Comparison of ENCODE assay signal across 17 mouse cellular contexts in genomic region chr5:111254362-111254761, GRCm38 (mm10).
DNase-seq lines count a peak whose midpoint lies in the region; ATAC-seq and TF ChIP-seq lines count a peak whose summit lies in the region.
"Had no signal": no experiment of that assay in that cellular context is flagged by ENCODE, and none has a peak within 500 bp of the region (broad histone marks: within the 10 kb centered on the region; RNA-seq: fewer than 3 reads in every experiment).

No protein-coding gene starts in this region.

- H3K27me3 ChIP-seq in intestine, embryonic 16.5 days (replicated peaks; ENCODE audit: control insufficient read depth, insufficient read depth, low read length): no peaks in the 10 kb centered on the region
- H3K27me3 ChIP-seq in intestine, postnatal 0 days (replicated peaks; ENCODE audit: control insufficient read depth, insufficient read depth, low read length): no peaks in the 10 kb centered on the region
- H3K27me3 ChIP-seq in embryonic facial prominence, embryonic 13.5 days: no peaks in the 10 kb centered on the region
- no peaks in the 10 kb centered on the region for H3K27me3 ChIP-seq in hindbrain, embryonic 12.5 days
- H3K27me3 ChIP-seq in midbrain, embryonic 15.5 days (replicated peaks): no peaks in the 10 kb centered on the region
- H3K27me3 ChIP-seq: CH12.LX; embryonic facial prominence, embryonic 12.5 days; liver, embryonic 13.5 days had no signal

- 0 out of 2 replicates have a peak, but pooled peaks have one; percentile 25 for ATAC-seq in intestine, embryonic 16.5 days
- ATAC-seq in intestine, postnatal 0 days: no peak
- ATAC-seq in embryonic facial prominence, embryonic 13.5 days (ENCODE audit: insufficient number of reproducible peaks, insufficient read depth, low FRiP score, low TSS enrichment, low read depth): no peak
- ATAC-seq in hindbrain, embryonic 12.5 days (ENCODE audit: low FRiP score): no peak
- ATAC-seq in midbrain, embryonic 15.5 days (replicated peaks): no peak

- WGBS in intestine, embryonic 16.5 days: 87% methylated on average over 9 of the region's 9 CpGs
- 80% methylated on average over 9 of the region's 9 CpGs for WGBS in intestine, postnatal 0 days
- WGBS in embryonic facial prominence, embryonic 13.5 days: 77% methylated on average over 9 of the region's 9 CpGs
- 73% methylated on average over 9 of the region's 9 CpGs for WGBS in hindbrain, embryonic 12.5 days
- 59% methylated on average over 9 of the region's 9 CpGs for WGBS in midbrain, embryonic 15.5 days

- no peak overlapping the region for H3K9ac ChIP-seq in intestine, embryonic 16.5 days (ENCODE audit: low read depth, low read length)
- no peak overlapping the region for H3K9ac ChIP-seq in intestine, postnatal 0 days (ENCODE audit: low read depth, low read length)
- no peak overlapping the region for H3K9ac ChIP-seq in embryonic facial prominence, embryonic 13.5 days
- no peak overlapping the region for H3K9ac ChIP-seq in hindbrain, embryonic 12.5 days
- H3K9ac ChIP-seq in midbrain, embryonic 15.5 days: no peak overlapping the region
- H3K9ac ChIP-seq: embryonic facial prominence, embryonic 12.5 days; liver, embryonic 13.5 days had no signal

- peaks cover 4% of the 10 kb centered on the region; the same call in 1 of the 2 replicates for H3K4me1 ChIP-seq in intestine, embryonic 16.5 days (ENCODE audit: control insufficient read depth, insufficient read depth, low read length)
- H3K4me1 ChIP-seq in intestine, postnatal 0 days (replicated peaks; ENCODE audit: control insufficient read depth, insufficient read depth, low read length): no peaks in the 10 kb centered on the region
- H3K4me1 ChIP-seq in embryonic facial prominence, embryonic 13.5 days: peaks cover 41% of the 10 kb centered on the region
- H3K4me1 ChIP-seq in hindbrain, embryonic 12.5 days: peaks cover 35% of the 10 kb centered on the region
- peaks cover 52% of the 10 kb centered on the region for H3K4me1 ChIP-seq in midbrain, embryonic 15.5 days

- no peaks in the 10 kb centered on the region for H3K9me3 ChIP-seq in intestine, embryonic 16.5 days (ENCODE audit: control insufficient read depth, low read length)
- no peaks in the 10 kb centered on the region for H3K9me3 ChIP-seq in intestine, postnatal 0 days (ENCODE audit: control insufficient read depth)
- no peaks in the 10 kb centered on the region for H3K9me3 ChIP-seq in embryonic facial prominence, embryonic 13.5 days
- H3K9me3 ChIP-seq in hindbrain, embryonic 12.5 days (replicated peaks): no peaks in the 10 kb centered on the region
- H3K9me3 ChIP-seq in midbrain, embryonic 15.5 days: no peaks in the 10 kb centered on the region
- H3K9me3 ChIP-seq: embryonic facial prominence, embryonic 12.5 days; liver, embryonic 13.5 days had no signal

- H3K27ac ChIP-seq in intestine, embryonic 16.5 days (ENCODE audit: low read length): no peak overlapping the region
- H3K27ac ChIP-seq in intestine, postnatal 0 days (ENCODE audit: low read depth, low read length): no peak overlapping the region
- peak overlapping the region; percentile 86 for H3K27ac ChIP-seq in embryonic facial prominence, embryonic 13.5 days
- H3K27ac ChIP-seq in hindbrain, embryonic 12.5 days: 0 out of 2 replicates have a peak overlapping the region, but pooled peaks have one; percentile 91
- peak overlapping the region; percentile 80 for H3K27ac ChIP-seq in midbrain, embryonic 15.5 days
- H3K27ac ChIP-seq: layer of hippocampus, adult 2 months; liver, embryonic 13.5 days; stomach, postnatal 0 days had no signal

- no peaks in the 10 kb centered on the region for H3K36me3 ChIP-seq in intestine, embryonic 16.5 days (ENCODE audit: control insufficient read depth, insufficient read depth, low read length)
- no peaks in the 10 kb centered on the region for H3K36me3 ChIP-seq in intestine, postnatal 0 days (ENCODE audit: control insufficient read depth, insufficient read depth)
- H3K36me3 ChIP-seq in embryonic facial prominence, embryonic 13.5 days: 0 out of 2 replicates have a peak, but pooled peaks cover 7% of the 10 kb centered on the region
- H3K36me3 ChIP-seq in hindbrain, embryonic 12.5 days: no peaks in the 10 kb centered on the region
- no peaks in the 10 kb centered on the region for H3K36me3 ChIP-seq in midbrain, embryonic 15.5 days (replicated peaks)
- H3K36me3 ChIP-seq: embryonic facial prominence, embryonic 12.5 days; liver, embryonic 13.5 days had no signal

- no peak for TF ChIP-seq CTCF in intestine, postnatal 0 days (IDR thresholded peaks at IDR 0.05; ENCODE audit: low read depth)

- no peak overlapping the region for H3K4me3 ChIP-seq in intestine, embryonic 16.5 days (ENCODE audit: low read length)
- no peak overlapping the region for H3K4me3 ChIP-seq in intestine, postnatal 0 days (ENCODE audit: low read depth, low read length)
- no peak overlapping the region for H3K4me3 ChIP-seq in embryonic facial prominence, embryonic 13.5 days
- H3K4me3 ChIP-seq in hindbrain, embryonic 12.5 days: no peak overlapping the region
- H3K4me3 ChIP-seq in midbrain, embryonic 15.5 days: no peak overlapping the region
- H3K4me3 ChIP-seq: embryonic facial prominence, embryonic 12.5 days; layer of hippocampus, adult 2 months; liver, embryonic 13.5 days; myocyte had no signal

- no peak overlapping the region for H3K4me2 ChIP-seq in intestine, embryonic 16.5 days (ENCODE audit: low read depth, low read length)
- H3K4me2 ChIP-seq in intestine, postnatal 0 days (replicated peaks; ENCODE audit: low read depth): no peak overlapping the region
- H3K4me2 ChIP-seq in embryonic facial prominence, embryonic 13.5 days: no peak overlapping the region
- no peak overlapping the region for H3K4me2 ChIP-seq in hindbrain, embryonic 12.5 days (replicated peaks)
- no peak overlapping the region for H3K4me2 ChIP-seq in midbrain, embryonic 15.5 days
- H3K4me2 ChIP-seq: embryonic facial prominence, embryonic 12.5 days; liver, embryonic 13.5 days had no signal

- DNase-seq in spleen, postnatal 14 days (ENCODE audit: low spot score in 2 of 2): no peak
- no peak for DNase-seq in urinary bladder, postnatal 25 days (ENCODE audit: low spot score)
- DNase-seq: cerebellum, adult 8-10 months; heart, postnatal 14 days; kidney, adult 9 months; liver, embryonic 13.5 days; lung, postnatal 36 days had no signal

Comparison
In these comparisons a context has a peak if more than half of its experiments do, and no peak if none do; other contexts are left out.
1. H3K27ac ChIP-seq: peak in embryonic facial prominence, embryonic 13.5 days (single experiment), hindbrain, embryonic 12.5 days (single experiment) and midbrain, embryonic 15.5 days (single experiment); none in intestine, embryonic 16.5 days (single experiment) and intestine, postnatal 0 days (single experiment).